Mouse (Mus musculus) olfactory bulb, adult 2 months (tissue): ENCODE measurements around the gene Ngrn. TPM values are rescaled to one million over a fixed set of nuclear protein-coding genes. Genes with fewer than 3 reads are reported as not detected.

ENCODE experiments used
- H3K27ac ChIP-seq: fragments of 200-500 bp; 2 replicates; pipeline ENCODE4 v1.5.1; 2012; ENCODE audit warnings: low read depth, low read length; ENCODE audit not compliant: insufficient read depth
- H3K4me1 ChIP-seq: fragments of 200-500 bp; 2 replicates; pipeline ENCODE4 v1.6.1; 2012; ENCODE audit warnings: low read length; ENCODE audit not compliant: control insufficient read depth, insufficient read depth
- H3K4me3 ChIP-seq: fragments of 200-500 bp; 2 replicates; pipeline ENCODE4 v1.5.1; 2012; ENCODE audit warnings: mild to moderate bottlenecking, low read depth, low read length, moderate library complexity; ENCODE audit not compliant: insufficient read depth
- CTCF ChIP-seq: fragments of 200-500 bp; IDR thresholded peaks from 2 replicates; pipeline ENCODE4 v1.5.1; 2012; ENCODE audit warnings: low read depth, mild to moderate bottlenecking, low read length, moderate library complexity; ENCODE audit not compliant: insufficient read depth
- POLR2A ChIP-seq: fragments of 200-500 bp; IDR thresholded peaks from 2 replicates; pipeline ENCODE4 v1.6.1; 2012; ENCODE audit warnings: mild to moderate bottlenecking, low read depth, low read length, moderate library complexity; ENCODE audit not compliant: insufficient read depth
- WGBS: fragments of 180-500 bp; shearing (Covaris S2); methylation state at CpG from one replicate; pipeline ENCODE4 v1.1.7; 2018; 5-methylcytosine and 5-hydroxymethylcytosine counted together
- polyA plus RNA-seq: library from polyadenylated mRNA; stranded (reverse); fragments of >200 nt; gene quantifications from 2 replicates; pipeline ENCODE4 v1.2.4, GENCODE M21; 2012; ENCODE audit warnings: low replicate concordance; ENCODE audit not compliant: missing spikeins, insufficient read depth, insufficient read length

Ngrn gene
- polyA plus RNA-seq, 1 experiment: not detected

DNA sequence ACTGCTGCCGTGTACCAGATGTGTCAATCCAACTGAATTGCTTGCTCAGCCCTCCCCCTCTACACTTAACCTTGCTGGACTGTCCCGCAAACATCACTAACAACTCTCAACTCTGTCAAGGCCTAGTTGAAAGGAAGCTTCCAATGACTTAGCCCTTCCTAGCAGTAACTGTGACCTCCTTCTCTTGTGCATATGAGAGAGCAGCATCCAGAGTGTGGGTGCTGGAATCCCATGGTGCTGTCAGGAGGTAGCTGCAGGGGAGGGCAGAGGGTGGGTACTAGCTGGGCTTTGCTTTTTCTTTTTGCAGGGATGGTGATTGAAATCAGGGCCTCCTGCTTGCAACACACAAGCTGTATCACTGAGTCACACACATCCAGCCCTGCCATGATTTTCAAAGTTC lies 12.4 kb downstream of the Ngrn start:
- WGBS: 97% methylated on average over 2 of the region's 2 CpGs
- Histone ChIP-seq H3K4me1 (0 out of 2 replicates have a peak, but pooled peaks cover 6% of the 10 kb centered on the region), H3K4me3 (no peak overlapping the region), H3K27ac (no peak overlapping the region)
- TF ChIP-seq CTCF (no peak), POLR2A (no peak)

DNA sequence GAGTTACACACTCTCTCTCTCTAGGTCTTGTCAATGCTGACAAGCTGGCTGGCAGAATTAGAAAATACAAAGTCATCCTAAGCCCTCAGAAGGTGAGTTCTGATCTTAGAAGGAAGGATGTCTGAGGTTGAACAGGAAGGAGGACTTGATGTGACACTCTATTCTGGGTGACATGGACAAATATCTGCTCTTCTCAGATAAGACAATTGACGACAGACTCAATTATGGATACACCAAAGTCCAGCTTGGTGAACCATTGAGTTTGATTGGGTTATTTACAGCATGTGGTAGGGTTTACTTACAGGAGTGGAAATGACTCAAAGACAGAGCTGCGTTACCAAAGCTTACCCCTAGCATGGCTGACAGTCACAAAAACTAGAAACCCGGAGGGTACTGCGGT lies 15.4 kb downstream of the Ngrn start:
- WGBS: 96% methylated on average over 4 of the region's 4 CpGs

DNA sequence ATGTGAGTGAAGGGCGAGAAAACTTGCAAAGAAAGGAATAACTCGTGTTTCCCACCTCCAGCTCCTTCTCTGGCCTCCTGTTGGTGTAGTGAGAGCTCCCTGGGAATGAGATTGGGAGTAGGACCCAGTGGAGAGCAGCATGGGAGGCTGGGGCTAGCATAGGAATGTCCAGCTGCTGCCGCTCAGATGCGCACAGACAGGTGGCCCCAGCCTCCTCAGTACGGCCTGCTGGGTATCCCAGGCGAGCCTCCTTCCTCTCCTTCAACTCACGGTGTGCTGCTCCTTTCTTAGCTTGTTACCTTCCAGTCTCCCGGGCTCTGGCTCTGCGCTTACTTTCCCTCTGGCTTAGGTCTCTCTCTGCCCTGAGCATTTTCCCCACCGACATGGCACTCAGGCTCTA lies 19.0 kb downstream of the Ngrn start:
- WGBS: 84% methylated on average over 10 of the region's 10 CpGs

More for the DNA sequence above, 15.4 kb downstream of the Ngrn start:
- H3K27ac ChIP-seq: no peak overlapping the region
- no peak for TF ChIP-seq CTCF
- TF ChIP-seq POLR2A: no peak
- H3K4me3 ChIP-seq: no peak overlapping the region
- H3K4me1 ChIP-seq: no peaks in the 10 kb centered on the region

GRCm38 (mm10) chr7:80280998-80281397 lies 20.0 kb downstream of the Ngrn start:
- TF ChIP-seq CTCF: no peak
- no peak for TF ChIP-seq POLR2A
- WGBS: 95% methylated on average over 2 of the region's 2 CpGs
- Histone ChIP-seq H3K4me1 (no peaks in the 10 kb centered on the region), H3K27ac (no peak overlapping the region), H3K4me3 (no peak overlapping the region)

More for the DNA sequence above, 19.0 kb downstream of the Ngrn start:
- Histone ChIP-seq H3K4me3 (no peak overlapping the region), H3K4me1 (no peaks in the 10 kb centered on the region), H3K27ac (no peak overlapping the region)
- no peak for TF ChIP-seq POLR2A
- no peak for TF ChIP-seq CTCF

GRCm38 (mm10) chr7:80281646-80282045 lies 20.6 kb downstream of the Ngrn start:
- TF ChIP-seq CTCF: no peak
- no peak for TF ChIP-seq POLR2A
- Histone ChIP-seq H3K4me1 (no peaks in the 10 kb centered on the region), H3K27ac (no peak overlapping the region), H3K4me3 (no peak overlapping the region)
- 76% methylated on average over 3 of the region's 3 CpGs for WGBS

DNA sequence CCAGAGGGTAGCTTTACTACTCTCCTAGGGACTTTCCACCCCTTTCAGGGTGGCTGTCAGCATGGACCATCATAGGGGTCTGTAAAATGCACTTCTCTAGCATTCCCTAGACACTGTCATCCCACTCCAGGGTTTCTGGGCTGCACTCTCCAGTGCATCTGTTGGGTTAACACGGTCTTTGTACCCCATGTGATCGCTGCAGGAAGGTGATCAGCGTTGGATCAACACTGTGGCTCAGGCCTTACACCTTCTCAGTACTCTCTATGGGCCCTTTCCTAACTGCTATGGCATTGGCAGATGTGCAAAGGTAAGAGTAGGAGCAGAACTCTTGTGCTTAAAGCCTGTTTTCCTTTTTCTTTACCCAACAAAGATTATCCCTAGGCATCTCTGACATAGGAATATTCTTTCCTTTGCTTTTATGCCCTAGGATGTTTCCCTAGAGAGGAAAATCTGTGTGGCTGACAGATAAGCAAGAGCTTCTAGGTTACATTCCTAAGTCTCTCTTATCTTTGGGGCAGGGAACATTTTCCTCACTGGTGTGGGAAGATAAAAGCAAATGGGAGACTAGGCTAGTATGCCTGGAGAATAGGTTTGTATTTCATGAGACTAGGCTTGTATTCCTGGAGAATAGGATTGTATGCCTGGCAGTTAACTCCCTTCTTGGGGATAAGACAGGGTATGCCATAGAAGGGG lies 22.4 kb downstream of the Ngrn start:
- TF ChIP-seq POLR2A (no peak), CTCF (no peak)
- Histone ChIP-seq H3K4me1 (no peaks in the 10 kb centered on the region), H3K4me3 (no peak overlapping the region), H3K27ac (no peak overlapping the region)
- WGBS: 88% methylated on average over 3 of the region's 3 CpGs

DNA sequence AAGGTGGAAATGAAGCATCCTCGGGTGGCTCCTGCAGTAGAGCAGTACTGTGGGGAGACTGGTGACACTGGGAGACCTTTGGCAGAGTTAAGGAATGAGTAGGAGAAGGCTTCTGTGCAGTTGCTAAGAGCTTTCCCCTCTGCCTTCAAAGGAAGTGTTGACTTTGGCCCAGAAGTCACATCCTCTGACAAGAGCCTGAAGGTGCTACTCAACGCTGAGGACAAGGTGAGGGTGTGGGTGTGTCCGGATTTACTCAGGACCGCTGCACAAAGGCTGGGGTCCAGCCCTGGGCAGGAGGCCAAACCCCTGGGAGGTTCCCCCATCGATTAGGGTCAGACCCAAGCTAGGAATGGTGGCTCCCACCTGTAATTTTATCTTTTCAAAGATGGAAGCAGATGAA lies 23.4 kb downstream of the Ngrn start:
- no peak overlapping the region for H3K27ac ChIP-seq
- 93% methylated on average over 5 of the region's 5 CpGs for WGBS
- TF ChIP-seq POLR2A: no peak
- no peak for TF ChIP-seq CTCF
- no peak overlapping the region for H3K4me3 ChIP-seq
- no peaks in the 10 kb centered on the region for H3K4me1 ChIP-seq

DNA sequence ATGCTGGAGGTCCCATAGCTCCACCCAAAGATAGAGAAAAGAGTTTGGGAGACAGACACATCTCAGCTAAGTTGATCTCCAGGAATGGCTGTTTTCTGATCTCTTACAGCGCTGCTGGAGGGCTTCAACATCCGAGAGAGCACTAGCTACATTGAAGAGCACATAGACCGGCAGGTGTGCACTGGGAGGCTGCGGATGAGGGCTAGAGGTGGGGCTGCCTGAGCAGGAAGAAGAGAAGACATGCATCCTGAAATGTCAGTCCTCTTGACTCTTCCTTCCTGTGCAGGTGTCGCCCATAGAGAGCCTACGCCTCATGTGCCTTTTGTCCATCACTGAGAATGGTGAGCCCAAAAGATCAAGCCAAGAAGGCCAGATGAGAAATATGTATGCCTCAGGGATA lies 24.7 kb downstream of the Ngrn start:
- Histone ChIP-seq H3K27ac (no peak overlapping the region), H3K4me3 (no peak overlapping the region), H3K4me1 (no peaks in the 10 kb centered on the region)
- WGBS: 96% methylated on average over 6 of the region's 6 CpGs
- TF ChIP-seq POLR2A (no peak), CTCF (no peak)

- Histone ChIP-seq H3K4me3 (no peak overlapping the region), H3K27ac (no peak overlapping the region), H3K4me1 (no peaks in the 10 kb centered on the region)
- no peak for TF ChIP-seq CTCF
- no peak for TF ChIP-seq POLR2A
- 87% methylated on average over 10 of the region's 10 CpGs for WGBS
These were observed 26.7 kb downstream of the Ngrn start for GRCm38 (mm10) chr7:80287736-80288135.

GRCm38 (mm10) chr7:80294062-80294763 lies 33.2 kb downstream of the Ngrn start, which contains the start of gene Prc1:
Prc1 (plus strand) TSS chr7:80294450.
- H3K4me1 ChIP-seq: 0 out of 2 replicates have a peak, but pooled peaks cover 5% of the 10 kb centered on the region
- no peak for TF ChIP-seq POLR2A
- no peak for TF ChIP-seq CTCF
- no peak within 1 kb of the TSS for H3K27ac ChIP-seq
- peak within 1 kb of the TSS; percentile 65 for H3K4me3 ChIP-seq
- under 1% methylated on average over 52 of the region's 52 CpGs for WGBS
